Mouse (Mus musculus): ENCODE measurements around the gene 1700029F12Rik. TPM values are rescaled to one million over a fixed set of nuclear protein-coding genes. Genes with fewer than 3 reads are reported as not detected.
A peak's percentile ranks its signal among the peaks of the same experiment; 100 is the strongest.
"Not testable (repeated sequence)": the region's sequence is repeated elsewhere in the genome, so short reads cannot be mapped to it uniquely, and the experiment has no call there.

Gene 1700029F12Rik
- polyA plus RNA-seq, 1 experiment from 2014 or later: not detected

DNA sequence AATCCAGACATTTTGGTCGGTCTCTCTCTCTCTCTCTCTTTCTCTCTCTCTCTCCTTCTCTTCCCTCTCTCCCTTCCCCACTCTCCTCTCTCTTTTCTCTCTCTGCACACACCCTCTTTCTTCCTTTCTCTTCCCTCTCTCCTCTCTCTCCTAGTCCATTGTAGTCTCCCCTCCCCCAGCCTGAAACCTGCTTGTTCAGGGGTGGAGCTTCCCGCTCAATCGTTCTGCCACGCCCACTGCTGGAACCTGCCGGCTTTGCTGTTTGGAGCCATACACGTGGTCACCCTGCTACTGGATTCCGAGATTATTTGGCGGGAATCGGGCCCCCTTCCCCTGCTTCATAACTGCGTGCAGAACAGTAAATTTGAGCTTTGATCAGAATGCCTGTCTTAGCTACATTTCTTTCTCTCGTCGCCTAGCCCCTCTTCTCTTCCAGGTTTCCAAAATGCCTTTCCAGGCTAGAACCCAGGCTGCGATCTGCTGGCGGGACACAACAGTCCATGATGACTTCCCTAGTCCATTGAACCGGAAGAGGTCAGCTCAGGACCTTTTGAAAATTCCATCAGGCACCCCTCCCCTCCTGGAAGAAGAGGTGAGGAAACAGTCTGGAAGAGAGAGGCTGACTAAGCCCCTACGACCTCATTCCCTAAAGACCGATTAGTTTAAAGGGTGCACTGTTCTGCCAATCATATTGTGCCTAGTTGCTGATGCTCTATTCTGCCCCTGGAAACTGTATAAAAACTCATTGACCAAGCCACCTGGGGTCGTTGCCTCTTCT is 30.9 kb upstream of the 1700029F12Rik start:
- H3K4me2 ChIP-seq: peak overlapping the region; percentile 11; the same call in 1 of the 2 replicates
- WGBS: 47% methylated on average over 18 of the region's 18 CpGs
- not testable (repeated sequence) for H3K4me3 ChIP-seq; ATAC-seq (replicated peaks); H3K27me3 ChIP-seq (replicated peaks); H3K4me1 ChIP-seq; H3K9ac ChIP-seq; H3K27ac ChIP-seq; H3K9me3 ChIP-seq; H3K36me3 ChIP-seq (replicated peaks)

DNA sequence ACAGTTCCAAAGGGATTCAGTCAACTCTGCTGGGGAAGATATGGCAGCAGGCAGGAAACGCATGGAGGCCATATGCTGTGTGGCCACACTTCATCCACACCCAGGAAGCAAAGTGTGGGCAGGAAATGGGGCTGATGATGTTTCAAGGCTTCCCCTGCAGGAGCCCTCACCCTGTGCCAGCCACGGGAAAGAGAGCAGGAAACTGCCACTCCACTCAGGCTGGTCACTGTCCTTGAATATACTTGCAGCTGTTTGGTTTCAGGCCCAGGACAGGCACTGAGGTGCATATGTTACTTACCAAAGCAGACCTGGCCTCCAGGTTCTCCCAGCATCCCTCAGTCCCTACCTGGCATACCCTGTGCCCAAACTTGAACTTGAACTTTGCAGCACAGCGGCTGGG is 30.3 kb upstream of the 1700029F12Rik start:
- peaks cover 3% of the 10 kb centered on the region; the same call in 1 of the 2 replicates for H3K27me3 ChIP-seq (replicated peaks)
- no peaks in the 10 kb centered on the region for H3K9me3 ChIP-seq
- no peak for ATAC-seq (replicated peaks)
- H3K27ac ChIP-seq: no peak overlapping the region
- 66% methylated on average over 3 of the region's 3 CpGs for WGBS
- no peak overlapping the region for H3K4me3 ChIP-seq
- no peaks in the 10 kb centered on the region for H3K36me3 ChIP-seq (replicated peaks)
- H3K4me2 ChIP-seq: peak overlapping the region; percentile 11; the same call in 1 of the 2 replicates
- H3K9ac ChIP-seq: no peak overlapping the region
- H3K4me1 ChIP-seq: no peaks in the 10 kb centered on the region

DNA sequence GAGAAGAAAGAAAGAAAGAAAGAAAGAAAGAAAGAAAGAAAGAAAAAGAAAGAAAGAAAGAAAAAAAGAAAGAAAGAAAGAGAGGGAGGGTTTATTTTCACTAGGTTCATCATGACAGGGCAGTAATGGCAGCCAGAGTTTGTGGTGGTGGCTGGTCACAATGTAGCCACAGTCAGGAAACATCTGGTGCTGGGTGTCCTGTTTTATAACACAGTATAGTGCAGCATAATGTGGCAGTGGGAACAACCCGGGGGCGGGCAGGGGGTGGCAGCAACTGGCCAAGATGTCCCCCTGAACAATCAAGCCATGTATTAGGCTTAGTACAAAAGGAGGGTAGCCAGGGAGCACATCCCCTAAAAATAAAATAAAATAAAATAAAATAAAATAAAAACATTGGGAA is 29.3 kb upstream of the 1700029F12Rik start:
- Histone ChIP-seq H3K27ac (no peak overlapping the region), H3K9me3 (no peaks in the 10 kb centered on the region), H3K4me1 (no peaks in the 10 kb centered on the region), H3K27me3 (replicated peaks) (peaks cover 3% of the 10 kb centered on the region; the same call in 1 of the 2 replicates), H3K9ac (no peak overlapping the region), H3K36me3 (replicated peaks) (no peaks in the 10 kb centered on the region), H3K4me2 (no peak overlapping the region), H3K4me3 (no peak overlapping the region)
- ATAC-seq (replicated peaks): no peak
- WGBS: 87% methylated on average over 2 of the region's 2 CpGs

DNA sequence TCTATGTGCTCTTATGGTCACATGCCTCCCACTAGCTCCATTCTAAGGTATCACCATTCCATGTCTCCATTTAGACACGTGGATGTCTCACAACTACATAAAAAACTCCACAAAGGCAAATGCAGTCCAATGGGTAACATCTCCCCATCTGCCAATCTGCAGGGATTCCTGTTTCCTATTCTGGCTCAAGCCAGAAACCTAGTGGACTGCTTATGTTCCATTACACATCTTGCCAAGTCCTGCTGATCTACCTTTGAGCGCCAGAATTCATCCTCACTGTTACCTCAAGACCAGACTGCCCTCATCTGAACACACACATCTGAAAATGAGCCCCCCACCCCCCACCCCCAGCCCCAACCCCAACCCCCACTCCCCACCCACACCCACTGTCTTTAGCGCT is 28.0 kb upstream of the 1700029F12Rik start:
- Histone ChIP-seq H3K4me2 (no peak overlapping the region), H3K27me3 (replicated peaks) (peaks cover under 1% of the 10 kb centered on the region; the same call in 1 of the 2 replicates), H3K4me1 (no peaks in the 10 kb centered on the region), H3K4me3 (no peak overlapping the region), H3K9me3 (no peaks in the 10 kb centered on the region), H3K9ac (no peak overlapping the region), H3K36me3 (replicated peaks) (no peaks in the 10 kb centered on the region), H3K27ac (no peak overlapping the region)
- 90% methylated on average over 3 of the region's 3 CpGs for WGBS
- ATAC-seq (replicated peaks): no peak

DNA sequence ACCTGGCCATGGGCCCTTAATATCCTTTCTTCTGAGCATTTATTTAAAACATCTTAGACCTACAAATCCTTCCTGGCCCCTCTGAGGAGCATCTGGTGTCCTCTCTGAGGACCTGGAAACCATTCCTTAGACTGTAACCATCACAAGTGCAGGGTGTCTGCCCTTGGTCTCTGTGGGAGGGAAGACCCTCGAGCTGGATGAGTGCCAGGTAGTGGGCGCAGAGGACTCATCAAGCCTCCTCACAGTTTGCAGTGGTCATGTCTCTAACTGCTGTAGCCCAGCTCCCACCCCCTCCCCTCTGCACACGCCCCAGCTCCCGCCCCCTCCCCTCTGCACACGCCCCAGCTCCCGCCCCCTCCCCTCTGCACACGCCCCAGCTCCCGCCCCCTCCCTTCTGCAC is 26.2 kb upstream of the 1700029F12Rik start:
- WGBS: 60% methylated on average over 7 of the region's 8 CpGs
- Histone ChIP-seq H3K27ac (no peak overlapping the region), H3K27me3 (replicated peaks) (no peaks in the 10 kb centered on the region), H3K36me3 (replicated peaks) (no peaks in the 10 kb centered on the region), H3K4me2 (no peak overlapping the region), H3K9me3 (no peaks in the 10 kb centered on the region), H3K9ac (no peak overlapping the region), H3K4me3 (no peak overlapping the region), H3K4me1 (no peaks in the 10 kb centered on the region)
- ATAC-seq (replicated peaks): no peak

DNA sequence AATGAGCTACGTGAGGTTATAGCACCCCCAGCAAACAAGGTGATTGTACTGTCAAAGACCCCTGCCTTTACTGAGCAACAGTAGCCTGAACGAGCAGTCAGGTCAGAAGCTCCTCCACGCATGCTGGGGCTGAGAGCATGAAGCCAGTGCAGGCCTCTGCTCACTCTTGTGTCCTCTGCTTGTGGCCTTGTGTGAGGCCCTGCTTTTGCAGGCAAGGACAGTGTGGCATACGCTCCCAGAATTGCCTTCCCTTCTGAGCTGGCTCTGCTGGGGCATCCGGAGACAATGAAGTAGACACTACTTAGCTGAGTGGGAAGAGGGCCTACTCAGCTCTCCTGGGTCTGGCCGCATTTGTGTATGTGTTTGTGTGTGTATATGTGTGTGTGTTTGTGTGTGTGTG is 25.6 kb upstream of the 1700029F12Rik start:
- H3K9ac ChIP-seq: no peak overlapping the region
- ATAC-seq (replicated peaks): no peak
- WGBS: 93% methylated on average over 6 of the region's 6 CpGs
- H3K9me3 ChIP-seq: no peaks in the 10 kb centered on the region
- no peak overlapping the region for H3K4me3 ChIP-seq
- H3K36me3 ChIP-seq (replicated peaks): no peaks in the 10 kb centered on the region
- H3K27ac ChIP-seq: no peak overlapping the region
- H3K4me2 ChIP-seq: no peak overlapping the region
- no peaks in the 10 kb centered on the region for H3K27me3 ChIP-seq (replicated peaks)
- H3K4me1 ChIP-seq: no peaks in the 10 kb centered on the region

DNA sequence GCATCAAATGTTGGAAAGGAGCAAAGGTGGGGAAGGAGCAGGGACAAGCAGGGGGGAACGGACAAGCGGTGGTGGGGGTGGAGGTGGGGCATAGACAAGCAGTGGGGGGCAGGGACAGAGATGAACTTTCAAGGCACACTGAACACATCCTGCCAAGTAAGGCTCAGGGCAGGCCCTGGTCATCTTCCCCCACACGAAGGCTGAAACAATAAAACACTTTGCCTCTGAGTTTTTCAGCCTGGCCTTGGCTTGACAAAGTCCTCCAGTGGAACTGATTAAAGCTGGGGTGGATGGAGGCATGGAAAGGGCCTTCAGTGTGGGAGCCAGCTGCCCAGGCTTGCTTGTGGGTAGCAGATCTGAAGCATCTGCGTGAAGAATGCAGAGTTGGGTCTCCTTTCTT is 23.7 kb upstream of the 1700029F12Rik start:
- 53% methylated on average over 4 of the region's 4 CpGs for WGBS

DNA sequence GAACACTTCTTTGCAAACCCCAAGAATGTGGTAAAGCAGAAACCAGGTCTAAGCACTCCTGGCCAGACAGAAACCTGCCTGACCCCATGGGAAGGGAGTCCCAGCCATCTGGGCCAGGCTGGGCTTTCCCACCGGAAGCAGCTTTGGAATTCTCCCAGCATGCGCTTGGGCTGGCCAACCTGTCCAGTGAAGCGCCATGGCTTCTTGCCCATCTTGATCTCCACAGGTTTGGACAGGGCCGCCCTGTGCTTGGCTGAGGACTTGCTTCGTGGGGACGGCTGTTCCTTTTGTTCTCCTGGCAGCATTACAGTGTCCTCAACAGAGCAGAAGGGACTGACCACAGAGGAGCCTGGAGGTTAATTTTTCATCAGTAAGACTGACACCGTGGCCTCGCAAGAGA is 19.7 kb upstream of the 1700029F12Rik start:
- H3K4me1 ChIP-seq: no peaks in the 10 kb centered on the region
- H3K9me3 ChIP-seq: no peaks in the 10 kb centered on the region
- H3K9ac ChIP-seq: no peak overlapping the region
- H3K27me3 ChIP-seq (replicated peaks): no peaks in the 10 kb centered on the region
- 75% methylated on average over 8 of the region's 8 CpGs for WGBS
- H3K27ac ChIP-seq: no peak overlapping the region
- no peaks in the 10 kb centered on the region for H3K36me3 ChIP-seq (replicated peaks)
- no peak overlapping the region for H3K4me3 ChIP-seq
- H3K4me2 ChIP-seq: no peak overlapping the region
- no peak for ATAC-seq (replicated peaks)

More for the DNA sequence above, 23.7 kb upstream of the 1700029F12Rik start:
- Histone ChIP-seq H3K27ac (no peak overlapping the region), H3K36me3 (replicated peaks) (no peaks in the 10 kb centered on the region), H3K9me3 (no peaks in the 10 kb centered on the region), H3K4me2 (no peak overlapping the region), H3K4me3 (no peak overlapping the region), H3K4me1 (no peaks in the 10 kb centered on the region), H3K9ac (no peak overlapping the region), H3K27me3 (replicated peaks) (no peaks in the 10 kb centered on the region)
- ATAC-seq (replicated peaks): no peak

DNA sequence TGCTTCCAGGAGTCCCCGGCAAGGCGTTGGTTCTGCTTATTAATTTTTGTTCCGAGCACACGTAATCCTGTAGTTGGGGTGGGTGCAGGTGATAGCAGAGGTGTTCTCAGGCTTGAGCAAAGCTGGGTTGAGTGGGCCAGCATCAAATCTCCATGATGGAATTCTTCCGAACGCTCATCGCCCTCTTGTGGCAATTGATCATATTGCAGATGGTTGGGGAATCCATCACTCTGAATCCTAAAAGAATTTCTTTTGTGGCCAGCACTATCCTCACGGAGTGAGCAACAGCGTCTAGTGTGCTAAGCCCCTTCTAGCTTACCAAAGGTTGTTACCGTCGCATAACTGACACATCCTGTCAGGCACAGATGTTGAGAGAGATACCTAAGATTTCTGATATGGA is 18.5 kb upstream of the 1700029F12Rik start:
- Histone ChIP-seq H3K4me1 (no peaks in the 10 kb centered on the region), H3K27ac (no peak overlapping the region), H3K4me3 (no peak overlapping the region), H3K36me3 (replicated peaks) (no peaks in the 10 kb centered on the region), H3K27me3 (replicated peaks) (no peaks in the 10 kb centered on the region), H3K9ac (no peak overlapping the region), H3K4me2 (no peak overlapping the region), H3K9me3 (no peaks in the 10 kb centered on the region)
- WGBS: 20% methylated on average over 11 of the region's 11 CpGs
- ATAC-seq (replicated peaks): peak; percentile 67

DNA sequence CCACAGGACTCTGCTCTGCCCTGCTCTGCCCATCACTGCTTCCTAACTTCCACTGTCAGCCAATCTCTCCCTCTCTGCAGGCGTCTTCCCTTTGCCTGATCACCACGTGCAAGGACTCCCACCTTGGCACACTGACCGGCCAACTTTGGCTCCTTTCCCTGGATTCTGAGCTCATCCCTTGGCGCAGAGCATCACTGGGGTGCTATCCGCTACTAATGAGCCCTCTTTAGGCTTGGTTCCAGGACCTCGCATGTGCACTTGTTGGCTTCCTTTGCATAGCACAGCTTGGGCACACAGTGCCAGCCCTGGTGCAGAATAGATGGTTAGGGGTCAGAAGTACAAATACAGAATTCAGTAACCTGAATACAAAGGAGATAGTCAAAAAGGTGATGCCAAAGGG is 17.0 kb upstream of the 1700029F12Rik start:
- 72% methylated on average over 6 of the region's 6 CpGs for WGBS
- no peak overlapping the region for H3K4me2 ChIP-seq
- H3K4me3 ChIP-seq: no peak overlapping the region
- no peaks in the 10 kb centered on the region for H3K9me3 ChIP-seq
- ATAC-seq (replicated peaks): no peak
- no peak overlapping the region for H3K9ac ChIP-seq
- H3K27me3 ChIP-seq (replicated peaks): no peaks in the 10 kb centered on the region
- no peaks in the 10 kb centered on the region for H3K36me3 ChIP-seq (replicated peaks)
- no peak overlapping the region for H3K27ac ChIP-seq
- no peaks in the 10 kb centered on the region for H3K4me1 ChIP-seq

DNA sequence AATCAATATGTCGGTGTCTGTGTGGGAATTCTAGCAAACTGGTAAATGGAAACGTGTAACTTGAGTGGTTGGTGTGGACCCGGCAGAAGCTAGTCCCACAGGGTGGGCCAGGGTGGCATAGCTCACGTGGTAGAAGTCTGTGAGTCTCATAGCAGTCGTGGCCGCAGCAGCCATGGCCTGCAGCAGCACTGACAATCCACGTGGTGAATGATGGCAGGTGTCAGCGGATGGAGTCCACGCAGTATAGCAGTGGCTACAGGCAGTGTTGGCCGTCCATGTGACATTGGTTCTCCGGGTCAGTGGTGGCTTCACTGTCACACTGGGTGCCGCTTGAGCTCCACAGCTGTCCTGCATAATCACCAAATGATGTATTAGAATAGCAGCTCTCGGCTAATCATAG is 4.1 kb downstream of the 1700029F12Rik start:
- ATAC-seq (replicated peaks): no peak
- H3K4me1 ChIP-seq: no peaks in the 10 kb centered on the region
- H3K27me3 ChIP-seq (replicated peaks): no peaks in the 10 kb centered on the region
- no peaks in the 10 kb centered on the region for H3K9me3 ChIP-seq
- H3K9ac ChIP-seq: no peak overlapping the region
- H3K36me3 ChIP-seq (replicated peaks): no peaks in the 10 kb centered on the region
- WGBS: 93% methylated on average over 13 of the region's 13 CpGs
- H3K4me2 ChIP-seq: no peak overlapping the region
- H3K27ac ChIP-seq: no peak overlapping the region
- H3K4me3 ChIP-seq: no peak overlapping the region

DNA sequence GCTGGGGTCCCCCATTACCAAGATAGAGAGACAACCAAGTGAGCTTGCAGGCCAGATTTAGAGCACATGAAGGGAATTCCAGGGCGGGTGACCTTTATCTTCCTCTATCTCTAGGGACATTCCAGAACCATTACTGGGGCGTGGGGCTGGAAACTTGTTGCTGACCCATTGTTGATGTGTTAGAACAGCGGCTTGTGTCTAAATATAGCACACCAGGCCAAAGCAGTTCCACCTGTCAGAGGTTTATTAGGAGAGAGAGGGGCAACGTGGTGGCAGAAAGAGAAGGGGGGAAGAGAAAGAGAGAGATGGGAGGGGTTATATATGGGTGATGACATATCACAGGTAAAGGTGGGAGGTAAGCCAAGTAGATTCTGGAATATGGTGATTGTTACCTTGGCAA is 12.3 kb downstream of the 1700029F12Rik start:
- no peaks in the 10 kb centered on the region for H3K4me1 ChIP-seq
- ATAC-seq (replicated peaks): no peak
- no peaks in the 10 kb centered on the region for H3K36me3 ChIP-seq (replicated peaks)
- WGBS: 72% methylated on average over 4 of the region's 4 CpGs
- H3K9me3 ChIP-seq: no peaks in the 10 kb centered on the region
- no peak overlapping the region for H3K4me3 ChIP-seq
- no peak overlapping the region for H3K27ac ChIP-seq
- H3K4me2 ChIP-seq: no peak overlapping the region
- H3K27me3 ChIP-seq (replicated peaks): no peaks in the 10 kb centered on the region
- no peak overlapping the region for H3K9ac ChIP-seq

DNA sequence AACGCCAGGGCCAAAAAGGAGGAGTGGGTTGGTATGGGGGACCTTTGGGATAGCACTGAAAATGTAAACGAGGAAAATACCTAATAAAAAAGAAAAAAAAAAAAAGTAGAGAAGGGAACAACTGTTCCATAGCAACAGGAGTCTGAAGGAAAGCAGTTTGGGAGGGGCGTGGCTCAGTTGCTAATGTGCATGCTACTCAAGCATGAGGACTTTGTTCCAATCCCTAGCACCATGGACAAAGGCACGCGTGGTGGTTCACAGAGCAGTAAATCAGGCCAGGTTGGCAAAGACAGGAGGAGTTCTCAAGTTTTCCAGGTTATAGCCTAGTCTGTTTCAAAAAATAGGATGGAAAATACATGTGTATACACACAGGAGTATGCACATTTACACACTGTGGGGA is 14.0 kb downstream of the 1700029F12Rik start:
- Histone ChIP-seq H3K9me3 (no peaks in the 10 kb centered on the region), H3K27me3 (replicated peaks) (no peaks in the 10 kb centered on the region), H3K4me3 (no peak overlapping the region), H3K27ac (no peak overlapping the region), H3K4me2 (no peak overlapping the region), H3K36me3 (replicated peaks) (no peaks in the 10 kb centered on the region), H3K9ac (no peak overlapping the region), H3K4me1 (no peaks in the 10 kb centered on the region)
- WGBS: 66% methylated on average over 5 of the region's 5 CpGs
- ATAC-seq (replicated peaks): no peak
